Mouse (Mus musculus) macrophage (primary cell): ENCODE data around the gene Hmgcr. TPM values are rescaled to one million over a fixed set of nuclear protein-coding genes. Genes with fewer than 3 reads are reported as not detected.

Experiments used
- H3K27ac ChIP-seq: fragments of 350-480 bp; formaldehyde crosslinking; 2 replicates; pipeline ENCODE4 v1.9.0; 2021
- H3K36me3 ChIP-seq: fragments of 350-480 bp; formaldehyde crosslinking; 2 replicates; pipeline ENCODE4 v1.9.0; 2021; ENCODE audit errors: inconsistent target
- H3K4me3 ChIP-seq: fragments of 350-480 bp; formaldehyde crosslinking; 2 replicates; pipeline ENCODE4 v1.9.0; 2021; ENCODE audit errors: inconsistent target
- H3K79me2 ChIP-seq: fragments of 350-480 bp; formaldehyde crosslinking; 2 replicates; pipeline ENCODE4 v1.9.0; 2021; ENCODE audit errors: inconsistent target
- WGBS: methylation state at CpG from one replicate; pipeline ENCODE4 v1.1.7; 2026; ENCODE audit warnings: inconsistent platforms; ENCODE audit not compliant: missing documents; 5-methylcytosine and 5-hydroxymethylcytosine counted together
- polyA plus RNA-seq: library from polyadenylated mRNA; stranded (reverse); fragments of 250-400 nt; gene quantifications from 3 replicates; pipeline ENCODE4 v1.2.4, GENCODE M21; 2018; ENCODE audit warnings: inconsistent platforms
- total RNA-seq, 78 experiments: library from RNA; depleted of rRNA; stranded (reverse); fragments of 250-400 nt; gene quantifications; 1 replicate in 9 of 78; 2 replicates in 24 of 78; 3 replicates in 43 of 78; 4 replicates in 2 of 78; pipeline ENCODE4 v1.2.4; 2018; ENCODE audit warnings: inconsistent platforms in 56 of 78

The Hmgcr gene
- total RNA-seq (2018; cell fraction: chromatin; rRNA removed) = 100 to 1,000 TPM; 122 to 281 (median 193) TPM
- total RNA-seq (2018; cell fraction: cytosol; rRNA removed) = 10 to 100 TPM; 48.6 to 99.0 (median 71.6) TPM
- 100 to 1,000 TPM; 132 to 503 (median 180) TPM for total RNA-seq (2018; cell fraction: nucleus; rRNA removed)
- polyA plus RNA-seq = 19.1 to 81.1 TPM (median 66.1 TPM) in 3 replicates

DNA sequence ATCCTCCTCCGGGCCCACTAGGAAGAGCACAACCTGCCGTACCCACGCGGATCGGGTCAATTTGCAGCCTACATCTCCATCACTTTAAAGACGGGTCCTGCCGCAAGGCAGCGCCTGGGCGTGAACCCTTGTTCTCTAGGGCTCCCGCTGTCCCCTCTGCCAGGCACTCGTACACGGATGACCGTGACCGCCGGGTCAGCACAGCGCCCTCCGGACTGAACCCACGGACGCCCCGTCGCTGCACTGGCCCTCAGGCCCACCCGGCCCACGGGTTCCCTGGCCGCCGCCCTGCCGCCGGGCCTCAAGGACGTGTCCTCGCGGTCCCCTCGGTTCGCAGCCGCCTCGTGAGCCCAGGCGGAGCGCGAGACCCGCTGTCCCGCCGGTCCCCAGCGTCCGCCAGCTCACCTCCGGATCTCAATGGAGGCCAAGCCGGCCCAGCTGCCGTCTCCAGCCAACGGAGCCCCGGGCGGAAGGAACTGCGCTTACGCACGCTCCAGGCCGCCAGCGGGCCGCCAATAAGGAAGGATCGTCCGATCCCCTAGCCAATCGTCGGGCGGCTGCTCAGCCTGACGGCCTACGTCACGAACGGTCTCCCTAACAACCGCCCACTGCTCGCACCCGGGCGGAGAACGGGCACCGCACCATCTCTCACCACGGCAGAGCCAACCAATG, at the start of gene Hmgcr:
Gene Hmgcr (minus strand): TSS at position 531 of the 672 bp plus-strand sequence.
- under 1% methylated on average over 70 of the region's 70 CpGs for whole genome bisulfite sequencing
- Histone ChIP-seq H3K4me3 (peak within 1 kb of the TSS; percentile 94), H3K27ac (peak within 1 kb of the TSS; percentile 94), H3K36me3 (peaks cover 4% of the 10 kb centered on the region; the same call in 1 of the 2 replicates), H3K79me2 (peaks cover 49% of the 10 kb centered on the region)

DNA sequence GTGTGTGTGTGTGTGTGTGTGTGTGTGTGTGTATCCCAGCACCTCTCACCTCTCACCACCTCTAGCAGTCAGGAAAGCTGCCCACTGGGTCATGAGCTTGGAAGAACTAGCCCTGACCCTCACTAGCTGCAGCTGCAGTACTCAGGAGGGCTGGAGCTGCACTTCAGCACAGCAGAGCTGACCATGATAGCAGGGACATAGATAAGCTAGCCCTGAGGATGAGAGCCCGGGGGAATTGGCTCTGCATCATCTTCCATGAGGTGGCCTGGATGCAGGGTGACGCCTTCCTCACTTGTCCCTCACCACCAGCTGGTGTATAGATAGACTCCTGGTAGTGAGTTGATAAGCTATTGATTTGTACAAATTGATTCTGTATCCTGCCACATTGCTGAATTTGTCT, 49.3 kb upstream of the Hmgcr start:
- Histone ChIP-seq H3K79me2 (no peaks in the 10 kb centered on the region), H3K27ac (no peak overlapping the region), H3K36me3 (no peaks in the 10 kb centered on the region), H3K4me3 (no peak overlapping the region)
- 83% methylated on average over 2 of the region's 2 CpGs for WGBS

DNA sequence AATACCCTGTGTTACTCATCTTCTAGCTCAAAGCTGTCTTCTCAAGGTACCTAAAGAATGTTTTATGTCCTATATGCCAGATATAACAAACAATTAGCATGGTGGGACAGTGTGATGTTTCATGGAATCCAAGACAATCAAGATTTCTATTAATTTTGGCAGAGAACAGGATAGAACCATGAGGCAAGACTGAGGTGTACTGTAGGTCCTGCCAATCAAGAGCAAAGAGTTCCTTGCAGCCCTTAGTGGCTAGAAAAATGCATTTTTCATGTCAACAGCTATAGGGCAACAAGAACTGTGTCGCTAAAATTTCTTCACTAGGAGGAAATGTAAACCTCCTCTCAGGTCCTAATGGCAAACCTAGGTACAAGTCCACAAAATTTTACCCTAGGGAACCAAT, 47.1 kb upstream of the Hmgcr start:
- WGBS = 74% methylated on average over 1 of the region's 1 CpGs
- Histone ChIP-seq H3K36me3 (no peaks in the 10 kb centered on the region), H3K27ac (no peak overlapping the region), H3K79me2 (no peaks in the 10 kb centered on the region), H3K4me3 (no peak overlapping the region)

DNA sequence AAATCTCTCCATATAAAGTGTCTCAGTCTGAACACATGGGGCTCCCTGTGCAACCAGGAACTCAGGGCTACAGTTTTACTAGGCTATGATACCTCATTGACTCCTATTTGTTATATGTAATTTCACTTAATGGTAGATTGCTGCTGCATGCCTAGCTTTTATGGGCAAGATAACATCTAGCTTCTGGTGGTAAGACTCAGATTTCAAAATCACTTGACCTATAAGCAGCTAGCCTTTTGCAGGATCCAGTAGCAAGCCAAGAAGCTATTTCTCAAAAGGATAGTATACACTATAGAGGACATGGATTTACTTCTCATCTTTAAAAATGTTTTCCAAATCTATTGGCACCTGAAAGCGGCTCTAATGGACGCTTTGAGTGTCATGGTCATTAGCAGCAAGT, 45.6 kb upstream of the Hmgcr start:
- Histone ChIP-seq H3K4me3 (no peak overlapping the region), H3K27ac (no peak overlapping the region), H3K79me2 (no peaks in the 10 kb centered on the region), H3K36me3 (no peaks in the 10 kb centered on the region)
- 100% methylated on average over 2 of the region's 2 CpGs for WGBS

DNA sequence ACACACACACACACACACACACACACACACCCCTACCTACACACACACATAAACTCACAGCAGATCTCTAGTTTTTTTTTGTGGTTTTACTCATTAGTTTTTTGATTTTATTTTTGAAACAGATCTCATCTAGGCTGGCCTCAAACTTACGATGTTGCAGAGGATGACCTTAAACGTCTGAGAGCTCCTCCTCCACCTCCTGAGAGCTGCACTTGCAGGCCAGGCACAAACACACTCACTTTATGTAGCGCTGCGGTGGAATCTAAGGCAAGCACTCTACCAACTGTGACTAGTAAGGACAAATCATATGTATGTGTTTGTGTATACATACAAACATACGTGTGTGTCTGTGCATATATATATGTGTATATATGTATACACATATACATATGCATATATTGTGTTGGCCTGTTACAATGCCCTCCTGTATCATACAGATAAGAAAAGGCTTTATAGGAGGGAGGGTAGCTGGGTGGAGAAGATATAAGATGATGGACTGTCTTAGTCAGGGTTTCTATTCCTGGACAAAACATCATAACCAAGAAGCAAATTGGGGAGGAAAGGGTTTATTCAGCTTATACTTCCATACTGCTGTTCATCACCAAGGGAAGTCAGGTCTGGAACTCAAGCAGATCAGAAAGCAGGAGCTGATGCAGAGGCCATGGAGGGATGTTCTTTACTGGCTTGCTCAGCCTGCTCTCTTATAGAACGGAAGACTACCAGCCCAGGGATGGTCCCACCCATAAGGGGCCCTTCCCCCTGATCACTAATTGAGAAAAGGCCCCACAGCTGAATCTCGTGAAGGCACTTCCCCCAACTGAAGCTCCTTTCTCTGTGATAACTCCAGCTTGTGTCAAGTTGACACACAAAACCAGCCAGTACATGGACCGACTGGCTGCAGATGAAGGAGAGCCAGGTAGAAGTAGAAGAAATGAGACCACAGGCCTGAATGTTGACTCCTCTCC, 38.8 kb upstream of the Hmgcr start:
- 81% methylated on average over 8 of the region's 8 CpGs for WGBS
- Histone ChIP-seq H3K27ac (no peak overlapping the region), H3K36me3 (no peaks in the 10 kb centered on the region)

DNA sequence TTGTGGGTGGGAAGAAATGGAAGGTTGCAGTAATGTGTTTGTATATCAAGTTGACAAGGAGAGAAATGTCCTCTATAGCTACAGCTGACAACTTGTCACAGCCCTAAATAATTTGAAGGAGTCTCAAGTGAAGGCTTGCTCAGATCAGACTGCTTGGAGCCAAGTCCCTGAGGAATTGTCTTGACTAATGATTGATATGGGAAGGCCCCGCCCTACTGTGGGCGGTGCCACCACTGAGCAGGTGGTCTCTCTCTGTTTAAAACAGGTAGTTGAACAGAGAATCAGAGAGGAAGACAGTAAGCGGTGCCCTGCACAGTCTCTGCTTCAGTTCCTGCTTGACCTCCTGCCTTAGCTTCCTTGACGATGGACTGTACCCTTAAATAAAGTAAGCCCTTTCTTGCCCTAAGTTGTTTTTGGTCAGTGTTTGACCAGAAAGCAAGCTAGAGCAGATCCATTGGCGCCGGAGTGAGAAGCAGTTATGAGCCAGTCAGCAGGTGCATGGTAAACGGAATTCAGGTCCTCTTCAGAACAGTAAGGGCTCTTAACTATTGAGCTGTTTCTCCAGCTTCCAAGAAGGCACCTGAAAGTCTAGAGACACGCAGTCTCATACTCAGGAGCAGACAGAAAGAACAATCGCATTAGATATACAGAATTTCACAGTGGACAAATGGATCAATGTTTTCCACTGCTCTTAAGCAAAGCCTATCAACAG, 32.0 kb upstream of the Hmgcr start:
- Histone ChIP-seq H3K4me3 (no peak overlapping the region), H3K79me2 (no peaks in the 10 kb centered on the region), H3K27ac (no peak overlapping the region), H3K36me3 (no peaks in the 10 kb centered on the region)
- 88% methylated on average over 7 of the region's 9 CpGs for WGBS

More for the DNA sequence above, 38.8 kb upstream of the Hmgcr start:
- Histone ChIP-seq H3K79me2 (no peaks in the 10 kb centered on the region), H3K4me3 (no peak overlapping the region)

DNA sequence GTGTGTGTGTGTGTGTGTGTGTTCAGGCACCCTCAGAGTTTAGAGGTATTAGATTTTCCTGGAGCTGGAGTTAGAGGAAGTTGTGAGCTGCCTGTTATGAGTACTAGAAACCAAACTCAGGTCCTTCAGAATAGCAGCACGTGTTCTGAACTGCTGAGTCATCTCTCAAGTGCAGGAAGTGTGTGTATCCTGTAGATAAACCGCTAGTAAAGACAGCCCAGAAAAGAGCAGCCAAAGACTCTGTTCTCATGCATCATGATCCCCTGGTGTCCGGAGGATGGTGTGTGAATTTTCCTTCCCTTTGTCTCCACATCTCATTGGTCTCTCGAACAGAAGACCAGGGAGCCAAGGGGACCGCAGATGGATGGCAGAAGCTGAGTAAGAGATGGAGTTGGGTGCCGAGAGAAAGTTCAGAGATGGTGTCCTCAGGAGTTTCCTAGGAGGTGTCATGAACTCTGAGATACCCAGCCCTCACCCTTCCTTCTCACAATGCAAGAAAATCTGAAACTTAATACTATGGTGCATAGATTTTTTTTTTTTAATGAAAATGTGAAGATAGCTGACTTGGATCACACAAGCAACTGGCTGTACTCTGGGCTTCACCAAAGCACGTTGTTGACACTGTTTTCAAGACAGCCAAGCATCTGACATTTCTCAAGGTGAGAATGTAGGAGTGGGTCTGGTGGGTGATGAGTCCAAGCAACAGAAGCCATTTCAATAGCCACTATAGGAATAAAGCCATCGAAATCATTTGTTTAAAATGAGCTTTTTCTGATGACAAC, 27.3 kb upstream of the Hmgcr start:
- peak overlapping the region; percentile 39 for H3K27ac ChIP-seq
- no peaks in the 10 kb centered on the region for H3K36me3 ChIP-seq
- H3K4me3 ChIP-seq = no peak overlapping the region
- no peaks in the 10 kb centered on the region for H3K79me2 ChIP-seq
- 16% methylated on average over 8 of the region's 8 CpGs for WGBS

DNA sequence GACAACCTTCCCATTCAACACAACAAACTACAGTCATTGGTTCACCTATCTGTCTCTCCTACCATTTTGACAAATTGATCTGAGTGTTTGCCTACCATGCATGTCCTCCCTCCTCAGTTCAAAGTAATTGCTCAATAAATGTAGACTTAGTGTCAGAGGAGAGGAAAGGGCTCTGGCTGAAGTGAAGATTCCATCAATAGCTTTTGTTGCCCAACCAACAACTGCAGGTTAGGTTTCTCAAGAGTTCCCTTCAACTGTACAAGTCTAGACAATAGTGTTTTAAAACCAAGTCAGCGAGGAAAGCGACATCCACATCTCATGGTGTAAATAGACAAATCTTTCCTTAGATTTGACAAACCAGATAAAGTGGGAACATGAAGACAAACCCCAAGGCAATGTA, 24.7 kb upstream of the Hmgcr start:
- Histone ChIP-seq H3K4me3 (no peak overlapping the region), H3K36me3 (no peaks in the 10 kb centered on the region), H3K79me2 (no peaks in the 10 kb centered on the region), H3K27ac (no peak overlapping the region)
- WGBS = 62% methylated on average over 2 of the region's 2 CpGs

DNA sequence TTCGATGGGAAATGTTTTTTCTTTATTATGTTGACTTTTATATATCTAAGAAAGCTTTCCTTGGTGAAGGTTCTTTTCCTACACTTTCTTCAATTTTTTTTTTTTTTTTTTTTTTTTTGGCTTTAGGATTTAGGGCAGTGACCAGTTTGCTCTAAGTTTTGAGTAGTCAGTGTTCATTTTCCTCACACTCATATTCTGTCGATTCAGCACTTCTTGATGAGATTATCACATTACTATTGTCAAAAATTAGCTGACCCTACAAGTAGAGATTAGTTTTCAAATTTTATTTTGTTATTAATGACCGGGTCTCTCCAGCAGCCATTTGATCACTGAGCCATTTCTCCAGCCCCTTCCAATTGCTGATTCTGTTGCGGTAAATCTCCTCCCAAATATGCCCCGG, 19.2 kb upstream of the Hmgcr start:
- no peaks in the 10 kb centered on the region for H3K79me2 ChIP-seq
- 100% methylated on average over 5 of the region's 5 CpGs for WGBS
- H3K4me3 ChIP-seq = no peak overlapping the region
- H3K27ac ChIP-seq = no peak overlapping the region
- H3K36me3 ChIP-seq = no peaks in the 10 kb centered on the region

DNA sequence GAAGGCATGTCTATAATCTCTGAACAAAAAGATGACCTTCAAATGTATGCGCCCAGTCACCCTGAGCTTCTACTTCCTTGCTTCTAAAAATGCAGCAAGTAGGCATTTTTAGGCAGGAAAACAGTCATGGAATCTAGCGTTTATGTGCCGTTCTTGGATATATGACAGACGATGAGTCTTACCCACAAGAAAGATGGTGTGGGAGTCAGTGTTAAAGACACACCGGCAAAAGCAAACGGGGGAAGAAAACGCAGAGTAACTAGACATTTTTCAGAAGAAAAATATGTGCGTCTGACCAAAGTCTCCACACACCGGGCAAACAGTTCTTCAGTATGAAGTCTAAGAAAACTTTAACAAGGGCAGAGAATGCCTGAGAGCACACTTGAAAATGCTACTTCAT, 16.5 kb upstream of the Hmgcr start:
- no peaks in the 10 kb centered on the region for H3K36me3 ChIP-seq
- H3K79me2 ChIP-seq = no peaks in the 10 kb centered on the region
- no peak overlapping the region for H3K4me3 ChIP-seq
- H3K27ac ChIP-seq = no peak overlapping the region
- WGBS = 92% methylated on average over 9 of the region's 9 CpGs

DNA sequence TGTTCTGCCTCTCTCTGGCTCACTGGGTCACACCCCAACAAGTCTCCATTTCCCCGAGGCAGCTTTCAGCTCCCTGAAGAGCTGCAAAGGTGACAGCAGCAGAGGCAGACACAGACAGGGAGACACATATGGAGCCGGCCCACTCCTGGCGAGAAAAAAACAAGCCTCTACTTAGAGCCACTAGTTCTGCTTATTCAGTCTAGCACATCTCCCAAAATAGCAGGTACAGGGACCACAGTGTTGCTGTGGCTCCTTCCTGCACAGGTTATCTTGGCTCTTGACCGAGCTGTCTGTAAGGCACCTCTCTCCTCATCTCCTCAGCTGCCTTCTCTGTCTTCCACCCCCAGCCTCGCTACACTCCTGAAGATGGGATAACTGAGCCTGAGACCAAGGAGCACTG, 14.0 kb upstream of the Hmgcr start:
- Histone ChIP-seq H3K36me3 (no peaks in the 10 kb centered on the region), H3K4me3 (no peak overlapping the region), H3K27ac (no peak overlapping the region), H3K79me2 (no peaks in the 10 kb centered on the region)
- WGBS = 94% methylated on average over 5 of the region's 5 CpGs

DNA sequence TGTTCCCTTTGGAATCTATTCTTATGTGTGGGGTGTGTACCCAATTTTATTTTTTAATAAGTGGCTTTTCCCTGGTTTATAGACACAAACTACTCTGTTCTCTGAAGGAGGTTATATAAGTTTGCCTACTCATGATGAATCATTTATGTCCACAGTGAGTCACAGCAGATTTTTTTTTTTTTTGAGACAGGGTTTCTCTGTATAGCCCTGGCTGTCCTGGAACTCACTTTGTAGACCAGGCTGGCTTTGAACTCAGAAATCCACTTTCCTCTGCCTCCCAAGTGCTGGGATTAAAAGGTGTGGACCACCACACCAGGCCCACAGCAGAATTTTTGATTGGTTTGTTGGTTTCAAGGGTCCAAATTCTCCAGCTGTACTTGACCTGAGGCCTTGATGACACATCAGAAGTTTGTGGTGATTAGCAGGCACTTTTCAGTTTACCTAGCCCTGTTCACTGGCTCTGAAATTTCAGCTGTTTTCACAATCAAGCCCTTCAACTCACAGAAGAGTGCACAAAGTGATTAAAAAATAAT, 10.4 kb upstream of the Hmgcr start:
- Histone ChIP-seq H3K27ac (peak overlapping the region; percentile 52), H3K36me3 (no peaks in the 10 kb centered on the region), H3K79me2 (no peaks in the 10 kb centered on the region), H3K4me3 (no peak overlapping the region)

DNA sequence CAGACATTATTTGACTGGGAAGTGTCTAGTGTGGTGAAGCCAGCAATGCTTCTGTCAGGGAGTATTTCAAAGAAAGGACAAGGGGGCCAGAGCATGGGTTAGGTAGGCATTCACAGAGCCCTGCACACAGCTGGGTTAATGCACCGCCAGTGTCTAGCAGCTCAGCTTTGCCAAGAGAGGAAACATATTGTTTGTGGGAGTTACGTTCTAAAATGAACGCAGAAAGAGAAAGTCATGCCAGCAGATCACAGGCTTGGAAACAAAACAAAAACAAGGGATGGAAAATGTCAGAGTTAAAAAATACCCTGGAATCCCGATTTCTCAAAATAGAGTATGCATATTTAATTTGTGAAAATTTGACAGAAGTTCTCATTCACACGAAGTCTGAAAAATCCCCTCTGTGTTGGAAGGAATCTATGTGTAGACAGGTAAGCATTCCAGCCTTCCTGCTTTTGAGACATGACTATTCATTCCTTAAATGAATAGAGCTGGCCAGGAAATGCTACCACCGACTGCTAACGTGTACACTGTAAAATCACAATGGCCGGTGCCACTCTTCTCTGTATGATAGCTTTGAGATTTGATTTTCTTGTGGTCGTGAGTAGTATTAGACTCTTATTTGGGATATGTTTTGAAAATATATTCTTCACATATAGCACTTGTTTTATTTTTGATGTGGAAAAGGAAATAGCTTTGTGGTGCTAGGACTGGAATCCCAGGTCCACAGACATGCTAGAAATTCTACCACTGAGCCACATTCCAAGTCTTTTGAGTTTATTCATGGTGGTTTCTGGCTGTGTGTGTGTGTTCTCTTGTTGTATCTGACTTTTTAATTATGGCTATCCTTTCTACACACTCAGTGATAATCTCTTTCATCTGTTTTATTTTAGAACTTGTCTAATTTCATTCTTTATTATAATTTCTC, 9.7 kb upstream of the Hmgcr start:
- Histone ChIP-seq H3K79me2 (no peaks in the 10 kb centered on the region), H3K4me3 (no peak overlapping the region), H3K36me3 (no peaks in the 10 kb centered on the region), H3K27ac (peak overlapping the region; percentile 52)
- 77% methylated on average over 9 of the region's 9 CpGs for WGBS
